Comparison of ENCODE assay signal across 8 mouse cellular contexts in the genomic region with DNA sequence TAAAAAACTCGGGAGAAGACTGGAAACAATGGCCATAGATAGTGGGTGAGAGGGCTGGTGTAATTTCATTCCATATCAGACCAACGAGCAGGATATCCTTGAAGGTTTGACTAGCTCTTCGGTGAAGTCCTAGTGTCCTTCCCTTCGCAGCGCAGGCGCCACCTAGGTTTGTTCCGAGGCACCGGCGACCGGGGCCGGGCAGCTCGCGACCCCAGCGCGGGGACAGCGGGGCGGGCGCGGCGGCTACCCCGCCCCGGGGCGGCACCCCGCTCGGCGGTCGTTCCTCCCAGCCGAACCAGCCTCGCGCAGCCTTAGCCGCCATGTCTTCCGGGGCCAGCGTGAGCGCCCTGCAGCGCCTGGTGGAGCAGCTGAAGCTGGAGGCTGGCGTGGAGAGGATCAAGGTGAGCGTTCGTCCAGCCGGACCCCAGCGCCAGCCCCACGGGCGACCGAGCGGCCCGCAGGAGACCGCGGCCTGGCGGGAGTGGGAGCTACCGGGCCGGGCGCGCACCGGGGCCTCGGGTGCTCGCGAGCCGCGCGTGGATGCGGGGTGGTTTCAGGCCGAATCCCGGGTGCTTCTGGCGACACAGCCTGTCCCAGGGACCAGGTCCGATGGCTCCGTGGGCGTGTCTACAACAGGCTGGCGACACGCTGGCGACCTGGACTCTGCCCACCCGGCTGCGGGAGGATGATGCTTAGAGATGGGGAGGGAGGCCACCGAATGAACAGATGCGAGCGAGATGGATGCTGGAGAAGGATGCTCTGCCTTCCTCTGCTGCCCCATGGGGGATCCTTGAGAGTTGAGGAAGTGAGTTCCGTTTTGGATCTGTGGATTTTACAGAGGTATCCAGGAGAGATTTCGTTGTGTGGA. TPM values are rescaled to one million over a fixed set of nuclear protein-coding genes. Genes with fewer than 3 reads are reported as not detected.
A peak's percentile ranks its signal among the peaks of the same experiment; 100 is the strongest.
DNase-seq lines count a peak whose midpoint lies in the region; ATAC-seq and TF ChIP-seq lines count a peak whose summit lies in the region.

A gene (plus strand): TSS at position 171 of the 868 bp plus-strand sequence.

- H3K4me2 ChIP-seq in forebrain, embryonic 14.5 days (ENCODE audit: low read length): peak within 1 kb of the TSS; percentile 61
- peak within 1 kb of the TSS; percentile 86 for H3K4me2 ChIP-seq in heart, postnatal 0 days (ENCODE audit: low read depth, low read length)
- peak within 1 kb of the TSS; percentile 91 for H3K4me2 ChIP-seq in liver, embryonic 16.5 days (ENCODE audit: low read depth, low read length)
- H3K4me2 ChIP-seq in neural tube, embryonic 12.5 days (replicated peaks): peak within 1 kb of the TSS; percentile 64

- H3K36me3 ChIP-seq in forebrain, embryonic 14.5 days (ENCODE audit: control insufficient read depth, insufficient read depth, low read length): peaks cover 6% of the 10 kb centered on the region; the same call in 1 of the 2 replicates
- H3K36me3 ChIP-seq in heart, postnatal 0 days (replicated peaks; ENCODE audit: control insufficient read depth, insufficient read depth, low read length): 0 out of 2 replicates have a peak, but pooled peaks cover 3% of the 10 kb centered on the region
- H3K36me3 ChIP-seq in liver, embryonic 16.5 days (ENCODE audit: control insufficient read depth, insufficient read depth): no peaks in the 10 kb centered on the region
- peaks cover 9% of the 10 kb centered on the region; the same call in 1 of the 2 replicates for H3K36me3 ChIP-seq in neural tube, embryonic 12.5 days
- H3K36me3 ChIP-seq in testis, adult 2 months (ENCODE audit: control insufficient read depth, insufficient read depth, low read length): no peaks in the 10 kb centered on the region

- no peak for TF ChIP-seq CTCF in heart, postnatal 0 days (IDR thresholded peaks at IDR 0.05; ENCODE audit: low read depth)
- TF ChIP-seq CTCF in testis, adult 2 months (IDR thresholded peaks at IDR 0.05; ENCODE audit: control insufficient read depth, insufficient read depth, insufficient replicate concordance, low read depth, low read length): no peak

- H3K4me3 ChIP-seq in forebrain, embryonic 14.5 days (ENCODE audit: low read depth, low read length): peak within 1 kb of the TSS; percentile 78
- peak within 1 kb of the TSS; percentile 78 for H3K4me3 ChIP-seq in heart, postnatal 0 days (ENCODE audit: low read depth, low read length)
- H3K4me3 ChIP-seq in liver, embryonic 16.5 days (ENCODE audit: low read depth, low read length): peak within 1 kb of the TSS; percentile 76
- peak within 1 kb of the TSS; percentile 61 for H3K4me3 ChIP-seq in neural tube, embryonic 12.5 days
- H3K4me3 ChIP-seq in testis, adult 2 months (ENCODE audit: control insufficient read depth, low read depth, low read length): peak within 1 kb of the TSS; percentile 95

- H3K27me3 ChIP-seq in forebrain, embryonic 14.5 days (replicated peaks; ENCODE audit: control insufficient read depth, insufficient read depth, low read length): no peaks in the 10 kb centered on the region
- no peaks in the 10 kb centered on the region for H3K27me3 ChIP-seq in heart, postnatal 0 days (ENCODE audit: control insufficient read depth, insufficient read depth, low read length)
- H3K27me3 ChIP-seq in liver, embryonic 16.5 days (ENCODE audit: control insufficient read depth, insufficient read depth, low read depth, low read length): no peaks in the 10 kb centered on the region
- H3K27me3 ChIP-seq in neural tube, embryonic 12.5 days (replicated peaks): no peaks in the 10 kb centered on the region
- H3K27me3 ChIP-seq in testis, adult 2 months (ENCODE audit: control insufficient read depth, insufficient read depth, low read length): no peaks in the 10 kb centered on the region

- TF ChIP-seq POLR2A in testis, adult 2 months (IDR thresholded peaks at IDR 0.05; ENCODE audit: control insufficient read depth, low read depth, low read length): no peak

- H3K9me3 ChIP-seq in forebrain, embryonic 14.5 days (replicated peaks; ENCODE audit: control insufficient read depth, low read length): no peaks in the 10 kb centered on the region; the same call in 1 of the 2 replicates
- no peaks in the 10 kb centered on the region for H3K9me3 ChIP-seq in heart, postnatal 0 days (replicated peaks; ENCODE audit: control insufficient read depth, low read length)
- H3K9me3 ChIP-seq in liver, embryonic 16.5 days (replicated peaks; ENCODE audit: control insufficient read depth, low read length): no peaks in the 10 kb centered on the region
- H3K9me3 ChIP-seq in neural tube, embryonic 12.5 days: no peaks in the 10 kb centered on the region

- peak within 1 kb of the TSS; percentile 90 for H3K27ac ChIP-seq in forebrain, embryonic 14.5 days (ENCODE audit: low read depth, low read length)
- H3K27ac ChIP-seq in heart, postnatal 0 days (ENCODE audit: low read depth): peak within 1 kb of the TSS; percentile 49
- H3K27ac ChIP-seq in liver, embryonic 16.5 days (ENCODE audit: low read length): peak within 1 kb of the TSS; percentile 29
- H3K27ac ChIP-seq in neural tube, embryonic 12.5 days: peak within 1 kb of the TSS; percentile 77
- H3K27ac ChIP-seq in testis, adult 2 months (ENCODE audit: control insufficient read depth, insufficient read depth, low read depth, low read length): peak within 1 kb of the TSS; percentile 26; the same call in 1 of the 2 replicates

- H3K9ac ChIP-seq in forebrain, embryonic 14.5 days (ENCODE audit: low read length): peak within 1 kb of the TSS; percentile 91
- peak within 1 kb of the TSS; percentile 72 for H3K9ac ChIP-seq in heart, postnatal 0 days (replicated peaks; ENCODE audit: low read depth, low read length)
- H3K9ac ChIP-seq in liver, embryonic 16.5 days (ENCODE audit: low read depth, low read length): peak within 1 kb of the TSS; percentile 75
- H3K9ac ChIP-seq in neural tube, embryonic 12.5 days: peak within 1 kb of the TSS; percentile 81

- 10% methylated on average over 76 of the region's 76 CpGs for WGBS in forebrain, embryonic 14.5 days
- 2% methylated on average over 76 of the region's 76 CpGs for WGBS in heart, postnatal 0 days
- WGBS in liver, embryonic 16.5 days (ENCODE audit: insufficient replicate concordance): 8% methylated on average over 75 of the region's 76 CpGs
- whole genome bisulfite sequencing in neural tube, embryonic 12.5 days: 7% methylated on average over 75 of the region's 76 CpGs

- DNase-seq in ES-CJ7 (ENCODE audit: low read depth, low spot score): peak; percentile 8
- DNase-seq in cerebellum, adult 11 months: peak; percentile 54
- peak; percentile 64 for DNase-seq in forebrain, embryonic 14.5 days (ENCODE audit: low spot score)
- peak; percentile 53 for DNase-seq in heart, postnatal 0 days (ENCODE audit: low spot score)
- peak; percentile 54 to 82 for DNase-seq in kidney, postnatal 36 days

- peak; percentile 91 for ATAC-seq in forebrain, embryonic 14.5 days
- ATAC-seq in heart, postnatal 0 days (ENCODE audit: insufficient read depth, low read depth): peak; percentile 92
- ATAC-seq in liver, embryonic 16.5 days (ENCODE audit: low read depth): peak; percentile 80
- ATAC-seq in neural tube, embryonic 12.5 days (ENCODE audit: low FRiP score, low read depth): peak; percentile 89

- H3K4me1 ChIP-seq in forebrain, embryonic 14.5 days (ENCODE audit: control insufficient read depth, insufficient read depth, low read length): no peaks in the 10 kb centered on the region
- H3K4me1 ChIP-seq in heart, postnatal 0 days (ENCODE audit: control insufficient read depth, insufficient read depth): no peaks in the 10 kb centered on the region
- H3K4me1 ChIP-seq in liver, embryonic 16.5 days (ENCODE audit: control insufficient read depth, low read depth, low read length): peaks cover 11% of the 10 kb centered on the region
- H3K4me1 ChIP-seq in neural tube, embryonic 12.5 days: no peaks in the 10 kb centered on the region; the same call in 1 of the 2 replicates
- peaks cover 9% of the 10 kb centered on the region for H3K4me1 ChIP-seq in testis, adult 2 months (ENCODE audit: control insufficient read depth, insufficient read depth, low read length)

- TF ChIP-seq EP300 in heart, postnatal 0 days (IDR thresholded peaks at IDR 0.05; ENCODE audit: low read depth): no peak

RNA-seq across cellular contexts. Expression of the gene that starts here (rescaled TPM):
- polyA plus RNA-seq in forebrain, embryonic 14.5 days (2014; fragmentation: Nextera tagmentation; extraction: Ambion mirVana): 204 and 233 TPM in 2 replicates
- 16.7 and 34.2 TPM in 2 replicates for total RNA-seq in heart, postnatal 0 days (2014; rRNA removed; ENCODE audit: low replicate concordance)
- polyA plus RNA-seq in heart, postnatal 0 days (2015; fragmentation: Nextera tagmentation; extraction: Ambion mirVana): 38.4 and 41.3 TPM in 2 replicates
- polyA plus RNA-seq in liver, embryonic 16.5 days (2015; fragmentation: Nextera tagmentation; extraction: Ambion mirVana): 12.5 and 19.0 TPM in 2 replicates
- polyA plus RNA-seq in neural tube, embryonic 12.5 days (2016; fragmentation: Nextera tagmentation; extraction: Ambion mirVana): 102 and 104 TPM in 2 replicates
- 11.7 and 11.9 TPM in 2 replicates for polyA plus RNA-seq in testis, adult 2 months (2012; rRNA removed)

Comparison
In these comparisons a context has a peak if more than half of its experiments do, and no peak if none do; other contexts are left out.
1. Peak in every context shown above with its lines: DNase-seq, ATAC-seq, H3K4me3 ChIP-seq and H3K27ac ChIP-seq.
2. DNase-seq: peak in every context shown above with its lines; median percentile 68 in kidney, postnatal 36 days; 64 in forebrain, embryonic 14.5 days; 54 in cerebellum, adult 11 months; 53 in heart, postnatal 0 days; 8 in ES-CJ7.
3. H3K27ac ChIP-seq: peak in every context shown above with its lines; median percentile 90 in forebrain, embryonic 14.5 days; 77 in neural tube, embryonic 12.5 days; 49 in heart, postnatal 0 days; 29 in liver, embryonic 16.5 days; 26 in testis, adult 2 months.